ENCODE assay signal across 25 mouse cellular contexts in genomic region chrX:5798433-5798832, GRCm38 (mm10).
DNase-seq lines count a peak whose midpoint lies in the region; ATAC-seq lines count a peak whose summit lies in the region.
"Had no signal": no experiment of that assay in that cellular context is flagged by ENCODE, and none has a peak within 500 bp of the region (broad histone marks: within the 10 kb centered on the region; RNA-seq: fewer than 3 reads in every experiment).

No protein-coding gene starts in this region.

- H3K9ac ChIP-seq in lung, embryonic 16.5 days (ENCODE audit: low read length) = no peak overlapping the region
- H3K9ac ChIP-seq: forebrain, embryonic 13.5 days; hindbrain, embryonic 14.5 days had no signal

- peak; percentile 83 for ATAC-seq in lung, embryonic 16.5 days (ENCODE audit: low read depth)
- ATAC-seq in granulocyte monocyte progenitor cell, adult 5-6 weeks (replicated peaks; ENCODE audit: poor library complexity, severe bottlenecking) = no peak
- ATAC-seq: CD4-positive, CD25-positive, alpha-beta regulatory T cell, adult 4 months; forebrain, embryonic 13.5 days; forebrain, embryonic 16.5 days; hindbrain, postnatal 0 days had no signal

- DNase-seq in R1 (ENCODE audit: low read depth, low spot score) (peak; percentile 20), ZHBTc4 (ENCODE audit: low read depth, low spot score) (peak; percentile 10)
- peak; percentile 2 for DNase-seq in lung, postnatal 25 days (ENCODE audit: low spot score)
- DNase-seq in thymus, postnatal 14 days = no peak
- DNase-seq in kidney, adult 11 months = no peak
- DNase-seq in cerebellum, adult 11-12 months = no peak
- DNase-seq: adrenal gland, adult 2 months; adrenal gland, postnatal 14 days; cerebellum, adult 11 months; cerebellum, adult 8-10 months; cerebellum, postnatal 10 days; gastrocnemius, postnatal 10 days; gastrocnemius, postnatal 36 days; heart, adult 11 months; heart, postnatal 36 days had no signal

- H3K4me1 ChIP-seq in lung, embryonic 16.5 days (replicated peaks; ENCODE audit: control insufficient read depth, insufficient read depth, low read length) = no peaks in the 10 kb centered on the region
- H3K4me1 ChIP-seq: forebrain, embryonic 10.5 days; forebrain, embryonic 13.5 days; hindbrain, embryonic 10.5 days had no signal

- H3K4me3 ChIP-seq in lung, embryonic 16.5 days (ENCODE audit: low read length) = no peak overlapping the region
- H3K4me3 ChIP-seq: forebrain, embryonic 10.5 days; forebrain, embryonic 13.5 days; hindbrain, embryonic 10.5 days had no signal

- 42% methylated on average over 2 of the region's 2 CpGs for WGBS in lung, embryonic 16.5 days

- peak overlapping the region; percentile 46 for H3K27ac ChIP-seq in lung, embryonic 16.5 days (ENCODE audit: low read length)
- H3K27ac ChIP-seq: forebrain, embryonic 10.5 days; forebrain, embryonic 13.5 days; hindbrain, embryonic 10.5 days; hindbrain, embryonic 14.5 days; hindbrain, postnatal 0 days had no signal

- no peak overlapping the region for H3K4me2 ChIP-seq in lung, embryonic 16.5 days (ENCODE audit: low read depth, low read length)
- H3K4me2 ChIP-seq: forebrain, embryonic 13.5 days; heart, embryonic 11.5 days; hindbrain, embryonic 14.5 days had no signal

- H3K27me3 ChIP-seq in lung, embryonic 16.5 days (ENCODE audit: control insufficient read depth, insufficient read depth, low read depth, low read length) = no peaks in the 10 kb centered on the region
- H3K27me3 ChIP-seq: forebrain, embryonic 13.5 days had no signal

- H3K9me3 ChIP-seq in lung, embryonic 16.5 days (ENCODE audit: control insufficient read depth, low read length) = no peaks in the 10 kb centered on the region
- H3K9me3 ChIP-seq: forebrain, embryonic 10.5 days; forebrain, embryonic 13.5 days; hindbrain, embryonic 10.5 days had no signal

- no peaks in the 10 kb centered on the region for H3K36me3 ChIP-seq in lung, embryonic 16.5 days (ENCODE audit: control insufficient read depth, insufficient read depth, low read length)
- H3K36me3 ChIP-seq: forebrain, embryonic 10.5 days; hindbrain, embryonic 10.5 days had no signal

Comparison
In these comparisons a context has a peak if more than half of its experiments do, and no peak if none do; other contexts are left out.
1. DNase-seq: peak in R1 (single experiment), ZHBTc4 (single experiment) and lung, postnatal 25 days (single experiment); none in thymus, postnatal 14 days (single experiment), kidney, adult 11 months (single experiment) and cerebellum, adult 11-12 months (single experiment).